Mouse (Mus musculus): ENCODE results near the gene Ube2o.

Ube2o gene

DNA sequence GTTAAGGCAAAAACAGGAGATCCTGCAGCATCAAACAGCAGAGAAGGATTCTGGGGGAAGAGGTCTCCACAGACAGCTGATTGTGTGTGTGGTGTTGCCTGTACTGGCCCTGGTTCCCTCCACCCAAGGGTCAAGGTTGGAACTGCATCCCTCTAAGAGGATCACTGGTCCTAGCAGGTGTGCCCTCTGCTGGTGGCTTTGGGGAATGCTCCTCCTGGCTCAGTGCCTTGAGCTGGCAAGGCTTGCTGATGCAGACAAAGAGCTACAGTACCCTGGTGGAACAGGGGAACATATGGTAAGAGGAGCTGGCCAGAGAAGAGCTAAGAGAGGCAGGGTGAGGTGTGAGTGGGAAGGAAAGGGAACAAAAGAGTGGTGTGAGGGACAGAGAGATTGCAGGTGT is 11.2 kb upstream of the Ube2o start:
- peaks cover 5% of the 10 kb centered on the region for H3K36me3 ChIP-seq (ENCODE audit: insufficient read depth, low read length)
- H3K4me1 ChIP-seq (replicated peaks; ENCODE audit: low read depth, low read length), result peaks cover 71% of the 10 kb centered on the region
- H3K4me3 ChIP-seq (replicated peaks; ENCODE audit: low read length), result no peak overlapping the region
- TF ChIP-seq POU5F1 (IDR thresholded peaks at IDR 0.05; ENCODE audit: borderline replicate concordance, low read length) (no peak), CTCF (conservative IDR thresholded peaks at IDR 0.05; ENCODE audit: low read length) (peak; percentile 98)
- H3K27me3 ChIP-seq (ENCODE audit: insufficient read depth, low read length), result 0 out of 2 replicates have a peak, but pooled peaks cover 5% of the 10 kb centered on the region
- no peaks in the 10 kb centered on the region for H3K9me3 ChIP-seq (ENCODE audit: low read length)

DNA sequence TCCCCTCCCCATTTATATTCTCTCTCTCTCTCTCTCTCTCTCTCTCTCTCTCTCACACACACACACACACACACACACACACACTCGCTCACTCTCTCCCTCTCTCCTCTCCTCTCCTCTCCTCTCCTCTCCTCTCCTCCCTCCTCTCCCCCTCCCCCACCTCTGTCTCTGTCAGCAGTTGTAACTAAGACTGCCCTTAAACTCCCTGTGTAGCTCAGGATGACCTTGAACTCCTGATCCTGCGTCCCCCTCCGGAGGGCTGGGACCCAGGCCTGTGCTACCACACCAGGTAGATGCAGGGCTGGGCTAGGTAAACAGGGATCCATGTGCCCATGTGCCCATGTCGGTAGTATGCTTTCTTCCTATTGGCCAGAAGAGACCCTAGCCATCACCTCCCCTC is 10.4 kb upstream of the Ube2o start:
- H3K36me3 ChIP-seq (ENCODE audit: insufficient read depth, low read length), result no peaks in the 10 kb centered on the region
- H3K4me3 ChIP-seq (replicated peaks; ENCODE audit: low read length), result no peak overlapping the region; the same call in 1 of the 2 replicates
- no peaks in the 10 kb centered on the region for H3K9me3 ChIP-seq (ENCODE audit: low read length)
- peaks cover 71% of the 10 kb centered on the region for H3K4me1 ChIP-seq (replicated peaks; ENCODE audit: low read depth, low read length)
- TF ChIP-seq CTCF (conservative IDR thresholded peaks at IDR 0.05; ENCODE audit: low read length) (no peak), POU5F1 (IDR thresholded peaks at IDR 0.05; ENCODE audit: borderline replicate concordance, low read length) (no peak), NANOG (IDR thresholded peaks at IDR 0.05; ENCODE audit: borderline replicate concordance, low read length) (no peak)
- 0 out of 2 replicates have a peak, but pooled peaks cover 5% of the 10 kb centered on the region for H3K27me3 ChIP-seq (ENCODE audit: insufficient read depth, low read length)

DNA sequence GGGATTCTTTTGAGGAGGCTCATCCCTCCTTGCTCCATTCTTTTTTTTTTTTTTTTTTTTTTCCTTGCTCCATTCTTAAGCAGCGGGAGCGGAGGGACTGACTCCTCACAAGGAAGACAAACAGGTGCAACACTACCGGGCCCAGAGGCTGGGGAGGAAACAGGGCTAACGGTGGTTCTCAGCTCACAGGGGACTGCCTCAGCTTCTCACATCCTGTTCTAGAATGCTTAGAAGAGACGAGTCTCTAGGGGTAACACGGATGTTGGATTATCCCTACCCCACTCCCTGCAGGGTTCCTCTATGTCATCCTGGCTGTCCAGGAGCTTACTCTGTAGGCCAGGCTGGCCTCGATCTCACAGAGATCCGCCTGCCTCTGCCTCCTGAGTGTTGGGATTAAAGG is 8.3 kb upstream of the Ube2o start:
- Histone ChIP-seq H3K9me3 (ENCODE audit: low read length) (no peaks in the 10 kb centered on the region), H3K36me3 (ENCODE audit: insufficient read depth, low read length) (no peaks in the 10 kb centered on the region), H3K4me1 (replicated peaks; ENCODE audit: low read depth, low read length) (peaks cover 77% of the 10 kb centered on the region), H3K27me3 (ENCODE audit: insufficient read depth, low read length) (no peaks in the 10 kb centered on the region), H3K4me3 (replicated peaks; ENCODE audit: low read length) (no peak overlapping the region)
- no peak for TF ChIP-seq POU5F1 (IDR thresholded peaks at IDR 0.05; ENCODE audit: borderline replicate concordance, low read length)
- TF ChIP-seq NANOG (IDR thresholded peaks at IDR 0.05; ENCODE audit: borderline replicate concordance, low read length), result no peak
- TF ChIP-seq CTCF (conservative IDR thresholded peaks at IDR 0.05; ENCODE audit: low read length), result no peak

DNA sequence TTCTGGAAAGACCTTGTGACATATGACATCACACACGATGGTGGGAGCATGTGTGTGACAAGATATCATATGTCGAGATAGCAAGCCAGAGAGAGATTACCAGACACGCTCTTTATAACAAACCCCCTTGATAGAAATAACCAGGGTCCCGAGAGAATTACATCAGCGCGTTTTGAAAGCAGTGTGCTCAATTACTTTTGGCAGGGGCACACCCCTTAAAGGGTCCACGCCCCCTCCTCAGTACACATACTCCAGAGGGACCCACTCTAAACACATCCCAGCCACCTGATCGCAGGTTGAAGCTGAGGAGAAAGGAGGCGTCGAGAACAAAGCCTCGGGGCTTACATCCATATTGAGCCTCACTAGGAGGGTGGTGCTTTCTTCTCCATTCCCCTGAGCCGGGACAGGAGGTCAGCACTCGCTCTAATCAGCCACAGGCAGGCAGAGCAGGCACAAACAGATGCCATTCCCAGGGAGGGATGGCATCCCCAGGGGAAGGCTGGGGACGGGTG is 7.8 kb upstream of the Ube2o start:
- H3K4me1 ChIP-seq (replicated peaks; ENCODE audit: low read depth, low read length), result peaks cover 78% of the 10 kb centered on the region
- no peaks in the 10 kb centered on the region for H3K27me3 ChIP-seq (ENCODE audit: insufficient read depth, low read length)
- no peaks in the 10 kb centered on the region for H3K36me3 ChIP-seq (ENCODE audit: insufficient read depth, low read length)
- H3K4me3 ChIP-seq (replicated peaks; ENCODE audit: low read length), result no peak overlapping the region
- H3K9me3 ChIP-seq (ENCODE audit: low read length), result no peaks in the 10 kb centered on the region
- TF ChIP-seq NANOG (IDR thresholded peaks at IDR 0.05; ENCODE audit: borderline replicate concordance, low read length), result no peak
- TF ChIP-seq CTCF (conservative IDR thresholded peaks at IDR 0.05; ENCODE audit: low read length), result no peak
- TF ChIP-seq POU5F1 (IDR thresholded peaks at IDR 0.05; ENCODE audit: borderline replicate concordance, low read length), result no peak

DNA sequence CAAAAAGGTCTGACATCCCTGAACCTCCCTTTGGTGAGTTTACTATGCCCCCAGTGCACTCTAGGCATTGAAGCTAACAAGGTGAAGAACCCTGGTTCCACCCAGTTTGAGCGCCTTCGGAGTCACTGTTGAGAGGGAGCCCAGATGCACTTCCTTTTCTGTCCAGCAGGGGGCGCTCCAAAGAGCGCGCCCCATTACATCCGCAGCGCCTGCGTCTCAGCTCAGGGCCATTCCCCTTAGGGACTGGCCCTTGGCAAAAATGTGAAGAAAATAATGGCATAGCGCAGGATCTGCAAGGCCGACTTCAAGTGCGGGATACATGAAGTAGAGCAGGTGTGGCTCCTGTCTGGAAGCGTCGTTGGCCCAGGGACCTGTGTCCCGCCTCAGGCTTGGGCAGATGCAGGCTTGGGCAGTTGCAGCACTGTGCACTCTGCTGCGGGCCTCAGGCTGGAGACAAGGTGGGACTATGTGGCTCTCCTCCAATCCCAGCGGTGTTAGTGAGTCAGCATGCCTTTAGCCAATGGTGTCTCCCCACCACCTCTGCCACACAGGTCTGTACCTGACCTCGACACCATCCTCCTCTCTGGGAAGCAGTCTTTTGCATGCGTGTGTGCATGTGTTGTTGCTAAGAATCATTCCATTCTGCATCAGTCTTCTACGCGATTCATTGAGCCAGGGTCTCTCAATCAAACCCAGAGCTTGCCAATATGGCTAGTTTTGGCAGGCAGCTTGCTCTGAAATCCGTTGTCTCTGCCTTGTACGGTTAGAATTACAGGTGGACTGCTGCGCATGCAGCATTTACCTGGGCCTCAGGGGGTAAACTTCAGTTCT is 5.8 kb upstream of the Ube2o start:
- no peaks in the 10 kb centered on the region for H3K36me3 ChIP-seq (ENCODE audit: insufficient read depth, low read length)
- TF ChIP-seq CTCF (conservative IDR thresholded peaks at IDR 0.05; ENCODE audit: low read length), result peak; percentile 100
- no peak for TF ChIP-seq NANOG (IDR thresholded peaks at IDR 0.05; ENCODE audit: borderline replicate concordance, low read length)
- H3K4me1 ChIP-seq (replicated peaks; ENCODE audit: low read depth, low read length), result peaks cover 72% of the 10 kb centered on the region
- no peaks in the 10 kb centered on the region for H3K9me3 ChIP-seq (ENCODE audit: low read length)
- H3K27me3 ChIP-seq (ENCODE audit: insufficient read depth, low read length), result no peaks in the 10 kb centered on the region
- H3K4me3 ChIP-seq (replicated peaks; ENCODE audit: low read length), result peak overlapping the region; percentile 66

DNA sequence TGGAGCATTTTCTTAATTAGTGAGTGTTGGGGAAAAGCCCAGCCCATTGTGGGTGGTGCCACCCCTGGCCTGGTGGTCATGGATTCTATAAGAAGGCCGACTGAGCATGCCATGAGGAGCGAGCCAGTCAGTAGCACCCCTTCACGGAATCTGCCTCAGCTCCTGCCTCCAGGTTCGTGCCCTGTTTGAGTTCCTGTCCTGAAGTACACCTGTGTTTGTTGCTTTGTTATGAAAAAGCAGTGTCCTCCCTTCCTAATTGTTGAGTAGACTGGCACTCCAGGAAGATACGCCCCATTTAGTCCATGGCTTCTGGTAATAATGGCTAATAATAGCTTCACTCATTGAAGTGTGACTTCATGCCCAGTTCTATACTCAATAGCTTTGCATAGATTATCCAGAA is 5.1 kb upstream of the Ube2o start, which contains the start of gene Aanat:
Gene Aanat, plus strand, starts transcription at position 123 of the 400 bp plus-strand sequence.
- no peaks in the 10 kb centered on the region for H3K9me3 ChIP-seq (ENCODE audit: low read length)
- H3K27me3 ChIP-seq (ENCODE audit: insufficient read depth, low read length), result no peaks in the 10 kb centered on the region
- peak within 1 kb of the TSS; percentile 66 for H3K4me3 ChIP-seq (replicated peaks; ENCODE audit: low read length)
- no peak for TF ChIP-seq POU5F1 (IDR thresholded peaks at IDR 0.05; ENCODE audit: borderline replicate concordance, low read length)
- peak; percentile 74 for TF ChIP-seq NANOG (IDR thresholded peaks at IDR 0.05; ENCODE audit: borderline replicate concordance, low read length)
- no peaks in the 10 kb centered on the region for H3K36me3 ChIP-seq (ENCODE audit: insufficient read depth, low read length)
- peaks cover 71% of the 10 kb centered on the region for H3K4me1 ChIP-seq (replicated peaks; ENCODE audit: low read depth, low read length)

DNA sequence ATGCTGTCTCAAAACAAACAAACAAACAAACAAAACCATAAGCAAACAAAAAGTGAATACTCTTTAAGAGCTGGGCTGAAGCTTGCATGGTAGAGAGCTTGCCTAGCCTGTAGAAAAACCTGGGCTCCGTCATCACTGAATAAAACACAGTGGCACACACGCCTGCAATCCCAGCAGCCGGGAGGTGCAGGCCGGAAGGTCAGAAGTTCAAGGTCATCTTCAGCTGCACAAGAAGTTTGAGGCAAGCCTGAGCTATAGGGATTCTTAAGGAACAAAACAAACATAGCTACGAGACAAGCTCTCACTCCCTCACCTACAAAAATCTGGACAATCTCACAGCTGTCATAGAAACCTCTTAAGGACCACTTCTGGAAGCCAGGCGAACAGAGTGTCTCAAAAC is 4.4 kb upstream of the Ube2o start:
- H3K9me3 ChIP-seq (ENCODE audit: low read length), result no peaks in the 10 kb centered on the region
- H3K4me1 ChIP-seq (replicated peaks; ENCODE audit: low read depth, low read length), result peaks cover 65% of the 10 kb centered on the region
- no peaks in the 10 kb centered on the region for H3K27me3 ChIP-seq (ENCODE audit: insufficient read depth, low read length)
- TF ChIP-seq POU5F1 (IDR thresholded peaks at IDR 0.05; ENCODE audit: borderline replicate concordance, low read length), result no peak
- no peak for TF ChIP-seq CTCF (conservative IDR thresholded peaks at IDR 0.05; ENCODE audit: low read length)
- TF ChIP-seq NANOG (IDR thresholded peaks at IDR 0.05; ENCODE audit: borderline replicate concordance, low read length), result no peak
- H3K36me3 ChIP-seq (ENCODE audit: insufficient read depth, low read length), result no peaks in the 10 kb centered on the region
- peak overlapping the region; percentile 32; the same call in 1 of the 2 replicates for H3K4me3 ChIP-seq (replicated peaks; ENCODE audit: low read length)

DNA sequence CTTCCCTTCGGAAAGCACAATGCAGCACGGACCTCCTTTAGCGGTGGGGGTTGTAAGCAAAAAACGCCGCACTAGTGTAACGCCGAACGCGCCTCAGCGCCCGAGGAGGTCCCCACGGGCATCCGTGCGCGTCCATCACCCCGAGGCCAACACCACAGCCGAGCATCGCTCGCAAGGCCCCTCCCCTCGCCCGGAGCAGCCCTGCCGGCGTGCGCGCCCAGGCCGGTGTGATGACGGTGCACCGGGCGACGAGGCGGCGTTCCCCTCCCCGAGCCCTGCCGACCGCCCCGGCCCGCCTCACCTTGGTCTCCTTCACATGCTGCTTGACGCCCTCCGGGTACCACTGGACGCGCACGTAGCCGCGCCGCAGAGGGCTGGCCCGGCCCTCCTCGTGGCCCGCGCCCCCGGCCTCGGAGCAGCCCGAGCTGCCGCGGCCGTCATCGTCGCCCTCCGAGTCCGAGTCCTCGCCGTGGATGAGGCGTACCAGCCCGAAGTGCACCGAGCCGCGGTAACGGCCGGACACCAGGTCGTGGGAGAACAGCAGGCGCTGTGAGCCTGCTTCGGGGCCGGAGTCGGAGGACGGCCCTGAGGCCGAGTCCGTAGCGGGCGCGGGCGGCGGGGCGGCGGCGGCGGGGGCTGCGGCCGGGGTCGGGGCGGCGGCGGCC is 404 bp downstream of the Ube2o start:
- Histone ChIP-seq H3K9me3 (ENCODE audit: low read length) (no peaks in the 10 kb centered on the region), H3K36me3 (ENCODE audit: insufficient read depth, low read length) (peaks cover 23% of the 10 kb centered on the region), H3K4me1 (replicated peaks; ENCODE audit: low read depth, low read length) (peaks cover 56% of the 10 kb centered on the region), H3K27me3 (ENCODE audit: insufficient read depth, low read length) (no peaks in the 10 kb centered on the region; the same call in 1 of the 2 replicates), H3K4me3 (replicated peaks; ENCODE audit: low read length) (peak overlapping the region; percentile 97)
- TF ChIP-seq POU5F1 (IDR thresholded peaks at IDR 0.05; ENCODE audit: borderline replicate concordance, low read length) (no peak), CTCF (conservative IDR thresholded peaks at IDR 0.05; ENCODE audit: low read length) (no peak), NANOG (IDR thresholded peaks at IDR 0.05; ENCODE audit: borderline replicate concordance, low read length) (no peak)

All from E14TG2a.4 (cell line).